Mouse (Mus musculus) cortical plate, adult 2 months (tissue): Measurements from ENCODE around the gene Il24. TPM values are rescaled to one million over a fixed set of nuclear protein-coding genes. Genes with fewer than 3 reads are reported as not detected.

ENCODE experiments used
- H3K27ac ChIP-seq: fragments of 200-500 bp; 2 replicates; pipeline ENCODE4 v1.5.1; 2012; ENCODE audit warnings: low read length, control low read depth, inconsistent platforms; ENCODE audit not compliant: insufficient read depth
- H3K4me1 ChIP-seq: fragments of 200-500 bp; 2 replicates; pipeline ENCODE4 v1.6.1; 2011; ENCODE audit warnings: low read length; ENCODE audit not compliant: control insufficient read depth, insufficient read depth
- H3K4me3 ChIP-seq: fragments of 200-500 bp; 2 replicates; pipeline ENCODE4 v1.5.1; 2011; ENCODE audit warnings: mild to moderate bottlenecking, low read length, control low read depth; ENCODE audit not compliant: insufficient read depth
- CTCF ChIP-seq: fragments of 200-500 bp; IDR thresholded peaks from 2 replicates; pipeline ENCODE4 v1.5.1; 2011; ENCODE audit warnings: mild to moderate bottlenecking, control low read depth, low read length; ENCODE audit not compliant: insufficient read depth; ENCODE audit errors: extremely low read depth
- POLR2A ChIP-seq: fragments of 200-500 bp; IDR thresholded peaks from 2 replicates; pipeline ENCODE4 v1.6.1; 2011; ENCODE audit warnings: mild to moderate bottlenecking, low read length, control low read depth; ENCODE audit not compliant: insufficient read depth; ENCODE audit errors: extremely low read depth
- polyA plus RNA-seq: library from polyadenylated mRNA; depleted of rRNA; stranded (reverse); fragments of >200 nt; gene quantifications from 2 replicates; pipeline ENCODE4 v1.2.3, GENCODE M21; 2012; rRNA removed

Gene Il24
- not detected in 2 replicates for polyA plus RNA-seq

DNA sequence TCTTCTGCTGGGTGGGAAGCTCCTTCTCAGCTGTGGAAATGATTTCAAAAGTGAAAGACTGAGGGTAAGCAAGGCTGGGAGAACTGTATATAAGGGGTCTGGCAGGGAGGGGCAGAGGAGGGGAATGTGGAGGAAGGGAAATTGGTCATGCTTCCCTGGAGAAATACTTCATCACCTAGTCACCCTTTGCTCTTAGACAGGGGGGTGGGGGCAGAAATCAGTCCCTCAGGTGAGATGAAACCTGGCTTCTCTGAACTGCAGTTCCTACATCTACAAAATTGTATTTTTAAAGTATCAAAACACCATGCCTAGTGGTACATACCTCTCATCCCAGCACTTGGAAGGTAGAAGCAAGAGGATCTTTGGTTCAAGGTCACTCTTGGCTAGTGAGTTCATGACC lies at the start of gene Il24:
Il24 (minus strand) TSS at position 101 of the 400 bp plus-strand sequence.
- TF ChIP-seq POLR2A = no peak
- TF ChIP-seq CTCF = no peak
- Histone ChIP-seq H3K27ac (no peak within 1 kb of the TSS), H3K4me1 (no peaks in the 10 kb centered on the region), H3K4me3 (no peak within 1 kb of the TSS)

DNA sequence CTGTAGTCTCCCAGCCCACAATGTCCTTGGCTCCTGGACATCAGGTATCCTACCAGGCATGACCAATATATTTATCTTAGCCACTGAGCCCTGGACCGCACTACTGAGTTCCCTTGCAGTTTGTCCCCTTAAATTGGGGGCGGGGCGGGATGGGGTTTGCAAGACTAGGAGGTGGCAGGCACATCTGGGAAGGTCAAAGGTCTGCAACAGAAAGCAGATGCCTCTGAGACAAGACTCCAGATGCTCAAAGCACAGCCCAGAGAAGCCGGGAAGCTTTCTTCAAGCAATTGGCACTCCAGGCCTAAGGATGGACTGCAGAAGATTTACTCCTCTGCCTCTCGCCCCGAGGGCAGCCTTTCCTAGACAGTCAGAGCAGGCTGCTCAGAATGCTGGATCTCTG lies 49.1 kb upstream of the Il24 start:
- H3K27ac ChIP-seq = no peak overlapping the region
- no peak for TF ChIP-seq CTCF
- TF ChIP-seq POLR2A = no peak
- H3K4me3 ChIP-seq = no peak overlapping the region
- H3K4me1 ChIP-seq = no peaks in the 10 kb centered on the region

DNA sequence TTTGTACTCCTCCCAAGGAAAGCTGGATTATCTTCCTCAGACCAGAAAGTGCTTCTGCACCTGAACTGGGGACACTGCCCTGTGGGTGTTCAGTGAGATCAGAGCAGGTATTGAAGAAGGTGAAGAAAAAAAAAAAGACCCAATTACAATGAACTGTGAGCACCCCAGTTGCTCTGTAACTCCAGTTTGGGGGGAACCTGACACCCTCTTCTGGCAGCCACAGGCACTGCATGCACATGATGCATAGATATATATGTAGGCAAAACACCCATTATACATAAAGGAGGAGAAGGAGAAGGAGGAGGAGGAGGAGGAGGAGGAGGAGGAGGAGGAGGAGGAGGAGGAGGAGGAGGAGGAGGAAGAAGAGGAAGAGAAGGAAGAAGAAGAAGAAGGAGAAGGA lies 39.2 kb upstream of the Il24 start:
- no peak for TF ChIP-seq CTCF
- TF ChIP-seq POLR2A = no peak
- Histone ChIP-seq H3K4me3 (no peak overlapping the region), H3K4me1 (no peaks in the 10 kb centered on the region), H3K27ac (no peak overlapping the region)

DNA sequence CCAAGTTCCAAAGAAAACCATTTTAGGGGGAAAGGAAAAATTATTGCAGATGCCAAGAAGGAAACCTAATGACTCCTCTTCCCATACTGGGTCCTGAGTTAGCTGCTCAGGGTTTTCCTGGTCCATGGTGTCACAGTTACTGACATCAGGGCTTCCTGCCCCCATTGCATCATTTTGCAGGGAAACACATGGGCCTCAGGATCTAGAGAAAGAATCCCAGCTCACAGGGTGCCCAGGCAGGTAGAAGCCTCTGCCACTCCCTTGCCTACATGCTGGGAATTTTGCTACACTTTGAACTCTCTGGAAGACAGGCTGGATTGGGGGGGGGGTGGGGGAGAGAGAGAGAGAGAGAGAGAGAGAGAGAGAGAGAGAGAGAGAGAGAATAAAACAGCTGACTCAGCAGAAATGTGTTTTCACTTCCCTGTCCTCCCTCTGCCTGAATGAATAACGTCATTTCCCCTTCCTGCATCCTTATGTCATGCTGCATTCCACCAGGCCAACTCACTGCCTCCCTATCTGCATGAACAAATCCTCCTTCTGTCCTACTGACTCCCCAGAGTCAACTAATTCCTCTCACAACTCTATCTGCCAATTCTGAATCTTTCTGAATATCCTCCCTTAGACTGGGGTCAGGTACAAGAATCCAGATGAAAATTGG lies 31.2 kb upstream of the Il24 start:
- H3K4me3 ChIP-seq = no peak overlapping the region
- TF ChIP-seq POLR2A (no peak), CTCF (no peak)
- H3K4me1 ChIP-seq = no peaks in the 10 kb centered on the region
- H3K27ac ChIP-seq = no peak overlapping the region

DNA sequence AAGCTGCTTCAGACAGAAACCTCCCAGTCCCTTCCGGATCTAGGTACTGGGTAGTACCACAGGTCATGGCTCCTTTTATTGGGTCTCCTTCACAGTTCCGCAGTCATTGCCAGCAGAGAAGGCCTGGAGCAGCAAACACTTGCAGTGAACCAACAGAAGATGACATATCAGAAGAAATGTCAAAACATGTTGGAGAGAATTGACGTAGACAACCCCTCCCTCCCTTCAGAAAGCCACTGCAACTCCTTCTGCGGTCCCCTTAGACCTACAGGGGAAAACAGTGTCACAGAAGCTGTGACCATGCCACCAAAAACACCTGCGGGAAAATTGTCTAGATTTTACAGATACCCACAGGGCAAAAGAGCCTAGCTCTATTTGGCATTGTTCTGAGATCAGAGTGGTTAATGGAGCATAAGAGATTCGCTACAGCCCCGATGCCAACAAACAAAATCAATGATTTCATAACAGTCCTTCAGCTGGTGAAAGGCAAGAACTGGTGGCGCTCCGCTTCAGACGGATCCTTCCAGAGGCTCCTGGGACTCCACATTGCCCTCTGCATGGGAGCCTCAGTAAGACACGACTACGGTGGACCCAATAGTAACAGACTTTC lies 24.3 kb upstream of the Il24 start, which contains the start of gene Il20:
Il20 (minus strand) TSS at position 51 of the 610 bp plus-strand sequence.
- TF ChIP-seq POLR2A = no peak
- TF ChIP-seq CTCF = no peak

DNA sequence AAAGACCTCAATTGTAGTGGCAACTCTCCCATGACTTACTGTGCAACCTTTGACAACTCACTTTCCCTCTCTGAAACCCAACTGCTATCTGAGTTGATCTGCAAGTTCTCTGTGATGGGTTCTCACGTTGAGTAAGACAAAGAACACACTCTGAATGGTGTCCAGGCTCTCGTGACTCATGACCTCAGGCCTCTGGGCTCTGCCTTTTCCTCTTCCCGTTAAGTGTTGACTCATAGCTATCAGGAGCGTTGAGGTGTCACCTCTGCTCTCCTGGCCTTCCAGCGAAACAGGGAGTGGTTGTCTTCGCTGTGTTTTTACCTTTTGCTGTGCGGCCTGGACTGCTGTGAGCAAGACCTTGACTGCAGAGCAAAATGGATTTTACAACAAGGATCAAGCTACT lies 15.3 kb upstream of the Il24 start:
- TF ChIP-seq POLR2A (no peak), CTCF (no peak)
- Histone ChIP-seq H3K4me1 (no peaks in the 10 kb centered on the region), H3K4me3 (no peak overlapping the region), H3K27ac (no peak overlapping the region)

More for the DNA sequence above, 24.3 kb upstream of the Il24 start, which contains the start of gene Il20:
- Histone ChIP-seq H3K4me1 (no peaks in the 10 kb centered on the region), H3K4me3 (no peak within 1 kb of the TSS), H3K27ac (no peak within 1 kb of the TSS)

DNA sequence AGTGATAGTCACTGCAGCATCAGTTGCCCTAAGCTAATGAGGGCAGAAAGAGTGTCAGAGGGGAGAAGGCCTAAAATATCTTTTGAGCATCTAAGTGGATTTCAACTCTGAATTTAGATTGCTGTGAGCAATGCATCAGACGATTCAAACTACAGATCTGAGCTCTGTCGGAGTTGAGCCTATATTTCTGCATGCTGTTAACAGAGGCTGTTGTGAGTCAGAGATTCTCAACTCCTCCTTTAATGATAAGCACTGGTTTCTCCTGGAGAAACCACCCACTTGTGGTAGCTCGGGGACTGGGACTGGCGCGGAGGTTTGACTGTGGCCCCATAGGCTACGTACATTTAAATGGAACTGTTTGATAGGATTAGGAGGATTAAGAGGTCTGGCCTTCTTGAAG lies 7.2 kb upstream of the Il24 start:
- Histone ChIP-seq H3K4me1 (no peaks in the 10 kb centered on the region), H3K27ac (no peak overlapping the region), H3K4me3 (no peak overlapping the region)
- TF ChIP-seq POLR2A = no peak
- no peak for TF ChIP-seq CTCF

DNA sequence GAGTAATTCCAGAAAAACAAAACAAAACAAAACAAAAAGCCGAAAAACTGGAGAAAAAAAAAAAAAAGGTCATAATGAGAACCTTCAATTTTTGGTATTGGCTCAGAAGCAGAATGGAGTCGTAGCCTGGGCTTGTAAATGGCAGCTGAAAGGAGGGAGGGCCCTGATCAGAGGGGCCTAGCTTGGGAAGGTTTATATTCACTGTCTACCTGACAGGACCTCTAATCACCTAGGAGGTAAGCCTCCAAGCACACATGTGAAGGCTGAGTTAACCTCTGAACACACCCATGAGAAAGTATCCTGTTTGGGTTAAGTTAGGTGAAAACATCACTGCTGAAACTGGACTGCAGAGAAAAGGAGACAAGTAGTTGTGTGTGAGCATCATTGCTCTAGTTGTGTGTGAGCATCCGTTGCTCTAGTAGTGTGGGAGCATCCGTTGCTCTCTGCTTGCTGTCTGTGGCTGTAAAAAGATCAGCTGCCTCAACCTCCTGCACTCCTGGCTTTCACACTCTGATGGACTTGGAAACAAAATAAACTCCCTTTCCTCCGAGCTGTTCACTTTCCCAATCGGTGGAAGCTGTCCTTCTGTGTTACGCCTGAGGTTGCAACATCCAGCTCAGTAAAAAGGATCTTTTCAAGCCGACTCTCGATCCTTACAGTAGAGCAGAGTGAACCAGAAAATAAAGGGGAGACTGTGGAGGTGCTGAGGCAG lies 6.2 kb upstream of the Il24 start:
- H3K4me3 ChIP-seq = no peak overlapping the region
- TF ChIP-seq POLR2A (no peak), CTCF (no peak)
- no peaks in the 10 kb centered on the region for H3K4me1 ChIP-seq
- H3K27ac ChIP-seq = no peak overlapping the region

DNA sequence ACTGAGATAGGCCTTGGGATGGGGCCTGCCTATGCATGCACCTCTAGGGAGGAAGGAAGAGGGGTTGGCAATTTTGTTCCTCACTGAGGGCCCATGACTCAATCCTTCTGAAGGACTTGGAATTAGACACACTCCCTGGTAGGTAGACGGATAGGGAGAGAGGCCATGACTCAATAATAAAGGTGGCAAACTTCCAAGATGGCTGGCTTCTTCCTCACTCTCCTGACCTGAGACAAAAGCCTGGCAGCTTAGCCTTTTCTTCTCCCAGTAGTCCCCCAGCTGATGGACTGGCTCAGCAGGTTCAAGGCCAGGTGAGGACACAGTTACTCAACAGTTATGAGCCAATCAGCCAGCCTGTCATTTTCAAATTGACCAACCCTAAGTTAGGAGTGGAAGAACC lies 5.2 kb upstream of the Il24 start:
- TF ChIP-seq CTCF (no peak), POLR2A (no peak)
- no peak overlapping the region for H3K4me3 ChIP-seq
- no peaks in the 10 kb centered on the region for H3K4me1 ChIP-seq
- H3K27ac ChIP-seq = no peak overlapping the region

DNA sequence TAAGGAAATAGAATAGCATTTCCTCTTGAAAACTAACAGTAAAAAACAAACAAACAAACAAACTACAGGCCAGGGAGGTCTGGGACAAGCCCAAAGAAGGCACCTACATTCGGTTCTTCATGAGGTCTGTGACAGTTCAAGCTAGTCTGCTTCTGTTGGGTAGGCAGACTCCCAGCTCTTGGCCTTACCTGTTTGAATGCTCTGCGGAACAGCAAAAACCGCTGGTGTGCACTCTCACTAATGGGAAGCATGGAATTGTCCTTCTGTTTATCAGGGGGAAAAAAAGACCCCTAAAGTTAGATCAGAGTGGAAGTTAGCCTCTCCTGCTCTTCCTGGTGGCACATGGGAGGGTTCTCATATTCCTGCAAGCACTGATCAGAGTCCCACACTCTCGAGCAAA lies 4.1 kb downstream of the Il24 start:
- Histone ChIP-seq H3K4me3 (no peak overlapping the region), H3K4me1 (no peaks in the 10 kb centered on the region), H3K27ac (no peak overlapping the region)
- TF ChIP-seq POLR2A (no peak), CTCF (no peak)
